Mouse (Mus musculus): ENCODE results near the gene Ifit1bl2. TPM values are rescaled to one million over a fixed set of nuclear protein-coding genes. Genes with fewer than 3 reads are reported as not detected.
"Not testable (repeated sequence)": the region's sequence is repeated elsewhere in the genome, so short reads cannot be mapped to it uniquely, and the experiment has no call there.

The Ifit1bl2 gene
- polyA plus RNA-seq, 1 experiment from 2014 or later: 0.39 TPM

DNA sequence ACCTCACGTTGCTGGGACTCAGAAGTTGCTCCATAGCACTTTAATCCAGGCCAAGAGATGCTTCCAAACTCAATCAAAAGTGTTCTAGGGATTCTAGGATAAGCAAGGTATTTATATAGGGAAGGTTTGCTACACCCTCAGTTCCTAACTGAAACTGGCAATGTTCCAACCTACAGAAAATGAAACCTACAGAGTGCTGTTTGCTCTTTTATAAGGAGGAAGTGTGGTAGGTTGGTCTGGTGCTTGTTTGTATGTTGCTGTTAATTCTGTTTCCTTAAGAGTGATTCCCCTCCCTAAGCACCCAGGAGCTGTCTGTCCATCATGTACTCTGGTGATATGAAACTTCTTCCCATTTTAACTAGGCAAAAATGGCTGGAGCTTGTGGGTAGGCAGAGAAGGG is 38.7 kb downstream of the Ifit1bl2 start, which contains the start of gene Ifit1bl1:
Gene Ifit1bl1, minus strand, starts transcription at position 69 of the 400 bp plus-strand sequence.
- not testable (repeated sequence) for H3K9me3 ChIP-seq, H3K4me3 ChIP-seq
- 48% methylated on average over 1 of the region's 1 CpGs for WGBS

DNA sequence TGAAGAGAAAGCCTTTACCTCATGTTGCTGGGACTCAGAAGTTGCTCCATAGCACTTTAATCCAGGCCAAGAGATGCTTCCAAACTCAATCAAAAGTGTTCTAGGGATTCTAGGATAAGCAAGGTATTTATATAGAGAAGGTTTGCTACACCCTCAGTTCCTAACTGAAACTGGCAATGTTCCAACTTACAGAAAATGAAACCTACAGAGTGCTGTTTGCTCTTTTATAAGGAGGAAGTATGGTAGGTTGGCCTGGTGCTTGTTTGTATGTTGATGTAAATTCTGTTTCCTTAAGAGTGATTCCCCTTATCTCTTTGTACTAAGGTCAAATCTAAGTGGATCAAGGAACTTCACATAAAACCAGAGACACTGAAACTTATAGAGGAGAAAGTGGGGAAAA is 41.3 kb downstream of the Ifit1bl2 start:
- H3K9me3 ChIP-seq; H3K9ac ChIP-seq; H3K4me1 ChIP-seq (replicated peaks); H3K4me3 ChIP-seq; H3K27me3 ChIP-seq; H3K27ac ChIP-seq; H3K4me2 ChIP-seq; H3K36me3 ChIP-seq; ATAC-seq (ENCODE audit: low FRiP score): not testable (repeated sequence)

More for the DNA sequence above, 38.7 kb downstream of the Ifit1bl2 start, which contains the start of gene Ifit1bl1:
- not testable (repeated sequence) for H3K27ac ChIP-seq; H3K9ac ChIP-seq; H3K27me3 ChIP-seq; H3K4me1 ChIP-seq (replicated peaks); H3K4me2 ChIP-seq; H3K36me3 ChIP-seq; ATAC-seq (ENCODE audit: low FRiP score)

DNA sequence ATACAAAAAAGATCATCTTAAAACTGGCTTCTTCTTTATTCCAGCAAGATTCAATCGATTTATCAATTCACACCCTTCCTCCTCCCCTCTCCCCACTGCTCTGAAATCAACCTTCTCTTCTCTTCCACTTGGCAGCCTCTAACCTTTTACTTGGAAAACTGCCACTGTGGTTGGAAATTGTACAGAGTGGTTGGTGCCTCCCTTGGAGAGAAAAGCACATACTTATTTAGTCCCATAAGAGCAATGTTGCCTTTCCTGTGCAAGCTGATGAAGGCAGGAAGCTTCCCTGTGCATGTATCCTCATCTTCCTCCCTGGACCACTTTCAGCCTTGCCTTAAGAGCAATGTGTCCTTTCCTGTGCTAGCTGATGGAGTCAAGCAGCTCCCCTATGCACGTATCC is 42.2 kb downstream of the Ifit1bl2 start:
- Histone ChIP-seq H3K9me3 (no peaks in the 10 kb centered on the region), H3K4me1 (replicated peaks) (no peaks in the 10 kb centered on the region), H3K36me3 (no peaks in the 10 kb centered on the region), H3K27me3 (no peaks in the 10 kb centered on the region), H3K4me3 (no peak overlapping the region), H3K4me2 (no peak overlapping the region), H3K9ac (no peak overlapping the region), H3K27ac (no peak overlapping the region)
- WGBS: 89% methylated on average over 2 of the region's 2 CpGs
- ATAC-seq (ENCODE audit: low FRiP score): no peak

DNA sequence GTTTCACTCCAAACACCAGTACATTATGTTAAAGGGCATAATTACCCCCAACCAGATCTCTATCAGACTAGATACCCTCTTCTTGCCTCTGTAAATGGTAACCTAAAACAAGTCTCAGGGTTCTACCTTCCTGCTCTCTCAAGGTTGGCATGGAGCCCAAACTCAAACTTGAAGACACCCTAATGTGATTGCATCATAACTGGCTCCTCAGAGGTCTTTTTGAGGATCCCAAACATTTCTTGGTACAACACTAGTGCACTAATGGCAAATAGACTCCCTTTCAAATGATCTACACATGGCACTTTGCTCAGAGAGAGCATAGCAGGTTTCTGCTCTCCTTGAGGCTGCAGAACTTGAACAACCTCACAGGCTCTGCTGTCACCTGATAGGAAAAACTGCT is 43.7 kb downstream of the Ifit1bl2 start:
- no peak overlapping the region for H3K9ac ChIP-seq
- H3K27me3 ChIP-seq: no peaks in the 10 kb centered on the region
- H3K4me3 ChIP-seq: no peak overlapping the region
- no peaks in the 10 kb centered on the region for H3K4me1 ChIP-seq (replicated peaks)
- H3K9me3 ChIP-seq: no peaks in the 10 kb centered on the region
- no peak overlapping the region for H3K4me2 ChIP-seq
- ATAC-seq (ENCODE audit: low FRiP score): no peak
- no peaks in the 10 kb centered on the region for H3K36me3 ChIP-seq
- no peak overlapping the region for H3K27ac ChIP-seq

DNA sequence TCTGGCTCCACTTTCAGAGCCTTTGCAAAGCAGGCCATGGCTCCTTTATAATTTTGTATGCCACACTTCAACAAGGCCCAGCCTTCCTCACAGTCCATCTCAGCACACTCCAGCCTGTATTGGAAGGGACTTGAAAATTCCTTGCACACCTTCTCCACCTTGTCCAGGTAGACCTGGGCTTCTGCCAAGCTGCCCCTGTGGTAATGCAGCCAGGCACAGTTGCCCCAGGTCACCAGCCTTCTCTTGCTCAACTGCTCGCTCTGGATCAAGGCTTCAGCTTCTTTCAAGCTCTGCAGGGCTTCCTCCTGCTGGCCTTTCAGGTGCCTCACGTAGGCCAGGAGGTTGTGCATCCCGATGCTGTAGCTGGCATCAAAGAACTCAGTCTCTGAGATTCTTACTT is 46.0 kb downstream of the Ifit1bl2 start:
- not testable (repeated sequence) for H3K9ac ChIP-seq; H3K4me3 ChIP-seq; H3K27ac ChIP-seq; H3K36me3 ChIP-seq; H3K9me3 ChIP-seq; H3K4me2 ChIP-seq; ATAC-seq (ENCODE audit: low FRiP score); H3K4me1 ChIP-seq (replicated peaks); H3K27me3 ChIP-seq
- WGBS: 84% methylated on average over 3 of the region's 3 CpGs

DNA sequence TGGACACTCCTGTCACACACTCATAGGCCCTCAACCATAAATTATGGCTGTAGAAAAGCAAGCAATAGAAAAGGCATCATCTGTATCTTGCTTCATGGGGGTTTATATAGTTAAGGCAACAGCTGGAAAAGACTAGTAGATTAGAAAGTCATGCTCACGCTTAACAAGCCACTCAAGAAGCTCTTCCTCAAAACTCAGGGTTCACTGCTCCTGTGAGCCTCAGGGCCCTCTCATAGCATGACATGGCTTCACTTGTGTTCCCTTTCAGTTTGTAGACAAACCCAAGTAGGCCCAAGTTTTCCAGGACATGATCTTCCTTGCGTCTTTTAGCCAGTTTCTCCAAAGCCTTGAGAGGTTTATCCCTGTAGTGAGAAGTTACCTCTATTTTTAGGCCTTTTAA is 47.1 kb downstream of the Ifit1bl2 start:
- Histone ChIP-seq H3K27me3 (no peaks in the 10 kb centered on the region), H3K9ac (no peak overlapping the region), H3K4me3 (no peak overlapping the region), H3K4me2 (no peak overlapping the region), H3K4me1 (replicated peaks) (no peaks in the 10 kb centered on the region), H3K36me3 (no peaks in the 10 kb centered on the region), H3K9me3 (no peaks in the 10 kb centered on the region), H3K27ac (no peak overlapping the region)
- ATAC-seq (ENCODE audit: low FRiP score): no peak
- WGBS: 96% methylated on average over 2 of the region's 2 CpGs

DNA sequence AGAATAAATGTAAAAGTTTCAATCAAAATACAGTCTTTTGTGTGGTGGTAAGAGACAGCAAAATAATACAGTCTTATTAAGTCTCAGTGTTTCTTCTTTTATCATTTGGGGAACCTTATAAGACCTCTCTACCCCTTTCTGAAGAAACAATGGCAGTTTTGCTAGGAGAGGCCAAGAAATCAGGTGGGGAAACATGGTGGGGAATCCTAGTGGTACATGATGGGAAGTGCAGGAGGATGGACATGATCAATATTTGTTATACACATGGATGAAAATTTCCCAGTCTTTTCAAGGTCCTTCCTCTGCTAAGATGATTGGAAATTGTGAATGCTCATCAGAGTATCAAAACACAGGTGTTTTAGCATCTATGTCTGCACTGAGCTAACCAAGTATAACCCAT is 51.6 kb downstream of the Ifit1bl2 start:
- no peak overlapping the region for H3K27ac ChIP-seq
- H3K9me3 ChIP-seq: no peaks in the 10 kb centered on the region
- no peak for ATAC-seq (ENCODE audit: low FRiP score)
- no peak overlapping the region for H3K4me3 ChIP-seq
- H3K36me3 ChIP-seq: no peaks in the 10 kb centered on the region
- H3K27me3 ChIP-seq: no peaks in the 10 kb centered on the region
- no peak overlapping the region for H3K9ac ChIP-seq
- no peaks in the 10 kb centered on the region for H3K4me1 ChIP-seq (replicated peaks)
- H3K4me2 ChIP-seq: no peak overlapping the region

DNA sequence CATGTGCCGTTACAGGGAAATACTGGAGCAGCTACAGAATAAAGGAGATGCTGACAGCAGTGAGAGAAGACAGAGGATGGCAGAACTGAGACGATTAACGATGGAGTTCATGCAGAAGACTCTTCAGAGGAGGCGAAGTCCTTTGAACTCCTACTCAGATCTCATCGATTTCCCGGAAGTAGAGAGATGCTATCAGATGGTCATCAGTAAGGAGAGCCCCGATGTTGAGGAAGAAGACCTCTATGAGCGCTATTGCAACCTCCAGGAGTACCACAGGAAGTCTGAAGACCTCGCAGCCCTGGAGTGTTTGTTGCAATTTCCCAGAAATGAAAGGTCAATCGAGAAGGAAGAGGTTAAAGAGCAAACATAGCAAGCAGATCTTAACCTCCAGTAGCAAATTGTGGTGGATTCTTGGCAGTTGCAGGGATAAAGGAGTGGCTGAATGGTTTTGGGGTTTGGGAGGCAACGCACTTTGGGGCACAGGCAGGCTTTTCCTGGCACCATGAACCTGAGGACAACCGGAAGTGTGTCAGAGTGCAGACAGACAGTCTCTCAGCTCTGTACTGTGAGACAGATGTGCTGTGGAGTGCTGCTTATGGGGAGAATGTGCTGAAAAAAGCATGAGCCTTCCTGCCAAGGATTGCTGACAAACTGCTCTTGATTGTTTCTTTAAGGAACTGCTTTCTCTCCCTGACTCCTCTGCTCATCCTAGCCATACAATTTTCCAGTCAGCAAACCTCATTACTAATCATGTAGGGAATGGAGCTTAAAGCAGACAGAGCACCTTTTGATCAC is 52.4 kb downstream of the Ifit1bl2 start:
- not testable (repeated sequence) for H3K27ac ChIP-seq; H3K4me1 ChIP-seq (replicated peaks); H3K4me2 ChIP-seq; H3K36me3 ChIP-seq; H3K27me3 ChIP-seq; H3K4me3 ChIP-seq; H3K9me3 ChIP-seq; H3K9ac ChIP-seq; ATAC-seq (ENCODE audit: low FRiP score)
- 79% methylated on average over 7 of the region's 12 CpGs for WGBS

DNA sequence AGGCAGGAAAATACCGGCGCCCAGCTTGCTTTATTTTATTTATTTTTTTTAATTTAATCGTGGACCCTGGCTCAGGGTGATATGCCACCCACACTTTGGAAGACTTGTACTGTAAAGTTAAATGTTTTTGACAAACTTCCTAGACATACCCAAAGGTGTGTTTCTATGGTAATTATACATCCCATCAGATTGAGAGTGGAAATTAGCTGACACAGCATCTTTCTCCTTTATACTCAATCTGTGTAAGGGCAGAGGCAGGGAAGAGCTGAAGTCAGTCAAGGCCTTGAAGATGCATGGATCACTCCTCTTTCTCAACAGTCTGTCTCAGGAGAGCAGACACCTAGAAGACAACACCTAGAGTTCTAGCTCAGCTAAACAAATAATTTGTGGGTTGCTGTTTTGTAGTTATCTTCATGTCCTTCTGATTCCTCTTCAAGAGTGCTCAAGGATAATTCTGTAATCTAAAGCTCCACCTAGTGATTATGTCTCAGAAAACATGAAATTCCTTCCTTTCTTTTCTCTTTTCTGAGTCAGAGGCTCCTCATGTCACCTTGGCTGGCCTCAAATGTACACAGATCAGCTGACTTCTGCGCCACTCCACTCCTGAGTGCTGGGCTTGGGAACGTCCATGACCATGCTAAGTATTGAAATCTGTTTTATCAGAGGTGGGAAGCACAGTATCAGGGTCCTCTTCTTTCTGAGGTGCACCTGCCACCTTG is 54.6 kb downstream of the Ifit1bl2 start:
- not testable (repeated sequence) for H3K4me1 ChIP-seq (replicated peaks); H3K9ac ChIP-seq; H3K27me3 ChIP-seq; H3K9me3 ChIP-seq; H3K4me3 ChIP-seq; H3K27ac ChIP-seq; ATAC-seq (ENCODE audit: low FRiP score); H3K36me3 ChIP-seq; H3K4me2 ChIP-seq
- 77% methylated on average over 5 of the region's 5 CpGs for WGBS

DNA sequence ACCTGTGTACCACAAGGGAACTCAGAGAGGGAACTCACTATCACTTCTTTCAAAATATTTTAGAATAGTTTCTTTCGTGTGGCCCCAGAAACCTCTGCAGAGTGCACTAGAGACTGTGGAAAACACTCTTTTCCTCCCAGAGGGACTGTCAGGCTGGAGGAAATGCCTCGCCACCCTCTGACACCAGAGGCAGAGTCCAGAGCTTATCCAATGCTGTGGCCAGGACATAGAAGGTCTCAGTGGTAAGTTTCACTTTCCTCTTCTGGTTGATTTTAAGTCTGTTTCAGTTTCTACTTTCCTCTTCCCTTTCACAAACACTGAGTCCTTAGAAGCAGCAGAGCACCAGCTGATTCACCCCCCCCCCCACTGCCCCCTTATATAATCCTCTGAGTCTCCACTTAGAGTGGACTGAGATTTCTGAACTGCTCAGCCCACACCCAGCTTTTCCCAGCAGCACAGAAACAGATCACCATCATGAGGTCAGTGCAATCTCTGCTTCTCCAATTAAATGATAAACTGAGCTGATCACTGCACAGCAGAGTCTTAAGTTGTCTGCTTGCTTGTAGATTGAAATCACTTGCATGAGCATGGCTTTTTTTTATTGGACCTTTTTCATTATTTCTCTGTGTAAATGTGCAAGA is 57.3 kb downstream of the Ifit1bl2 start, which contains the start of gene Ifit3:
Gene Ifit3, plus strand, starts transcription at position 406 of the 641 bp plus-strand sequence.
- H3K4me2 ChIP-seq; H3K4me3 ChIP-seq; H3K27me3 ChIP-seq; H3K9ac ChIP-seq; H3K36me3 ChIP-seq; H3K4me1 ChIP-seq (replicated peaks); H3K9me3 ChIP-seq; ATAC-seq (ENCODE audit: low FRiP score); H3K27ac ChIP-seq: not testable (repeated sequence)
- WGBS: 69% methylated on average over 2 of the region's 2 CpGs

DNA sequence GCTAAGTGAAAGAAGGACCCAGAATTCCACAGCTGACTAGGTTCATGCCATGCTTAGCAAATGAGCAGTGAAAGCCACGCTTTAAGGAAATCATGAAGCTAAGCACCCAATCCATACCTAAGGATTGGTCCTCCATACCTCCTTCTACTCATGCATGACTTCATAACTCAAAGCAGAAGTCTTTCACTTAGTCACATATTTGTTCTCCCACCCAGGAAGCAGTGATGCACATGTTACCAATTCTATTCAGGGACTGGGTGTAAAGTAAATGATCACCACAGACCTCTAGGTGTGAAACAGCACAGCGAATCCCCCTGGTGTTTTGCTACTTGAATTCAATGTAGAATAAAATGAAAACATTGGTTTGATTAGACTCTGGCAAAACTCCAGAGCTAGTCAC is 57.8 kb downstream of the Ifit1bl2 start:
- not testable (repeated sequence) for H3K9ac ChIP-seq, H3K27me3 ChIP-seq
- 91% methylated on average over 2 of the region's 2 CpGs for WGBS

DNA sequence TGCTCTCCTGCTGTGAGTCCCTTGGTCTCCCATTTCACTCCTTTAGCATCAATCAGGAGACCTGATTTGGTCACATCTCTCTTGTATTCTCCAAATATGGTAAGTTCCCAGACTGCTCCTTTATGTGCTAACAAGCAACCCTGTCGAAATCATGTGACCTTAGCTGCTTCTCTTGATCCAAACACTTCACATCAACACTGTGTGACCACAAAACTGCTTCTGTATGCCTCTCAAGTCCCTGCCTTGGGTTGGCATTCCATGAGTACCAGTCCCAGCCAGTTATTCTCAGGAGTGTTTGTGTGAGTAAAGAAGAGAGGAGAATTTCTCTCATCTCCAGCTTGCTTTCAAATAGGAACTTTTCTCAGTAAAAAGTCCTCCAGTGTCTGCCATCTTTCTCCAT is 63.4 kb downstream of the Ifit1bl2 start:
- 62% methylated on average over 1 of the region's 1 CpGs for WGBS
- no peaks in the 10 kb centered on the region for H3K9me3 ChIP-seq

More for the DNA sequence above, 57.8 kb downstream of the Ifit1bl2 start:
- not testable (repeated sequence) for H3K36me3 ChIP-seq; H3K4me1 ChIP-seq (replicated peaks); H3K4me3 ChIP-seq; H3K9me3 ChIP-seq; ATAC-seq (ENCODE audit: low FRiP score); H3K4me2 ChIP-seq; H3K27ac ChIP-seq

More for the DNA sequence above, 63.4 kb downstream of the Ifit1bl2 start:
- H3K36me3 ChIP-seq: no peaks in the 10 kb centered on the region
- no peaks in the 10 kb centered on the region for H3K27me3 ChIP-seq
- no peak overlapping the region for H3K9ac ChIP-seq
- H3K4me2 ChIP-seq: no peak overlapping the region
- no peak overlapping the region for H3K27ac ChIP-seq
- no peaks in the 10 kb centered on the region for H3K4me1 ChIP-seq (replicated peaks)
- H3K4me3 ChIP-seq: no peak overlapping the region
- no peak for ATAC-seq (ENCODE audit: low FRiP score)
